Mouse (Mus musculus): ENCODE measurements around the gene H6pd.

H6pd gene

GRCm38 (mm10) chr4:150019741-150020380 lies 11.0 kb upstream of the H6pd start:
- DNase-seq: no peak

- no peak for DNase-seq
Measured at GRCm38 (mm10) chr4:150015436-150015835, 6.6 kb upstream of the H6pd start.

GRCm38 (mm10) chr4:150014378-150015091 lies 5.7 kb upstream of the H6pd start:
- no peak for DNase-seq

- DNase-seq: no peak
Measured at GRCm38 (mm10) chr4:150013805-150014204, 5.0 kb upstream of the H6pd start.

GRCm38 (mm10) chr4:150013186-150013690 lies 4.4 kb upstream of the H6pd start:
- DNase-seq: no peak

- no peak for DNase-seq
Measured at GRCm38 (mm10) chr4:150012322-150012723, 3.5 kb upstream of the H6pd start.

- no peak for DNase-seq
Measured at GRCm38 (mm10) chr4:150011564-150012321, 2.9 kb upstream of the H6pd start.

GRCm38 (mm10) chr4:150010054-150010730 lies 1.4 kb upstream of the H6pd start:
- no peak for DNase-seq

GRCm38 (mm10) chr4:150009587-150009930 lies 736 bp upstream of the H6pd start:
- DNase-seq: no peak

- peak; percentile 77 to 79 for DNase-seq
Measured at GRCm38 (mm10) chr4:150008325-150008852, 434 bp downstream of the H6pd start.

- DNase-seq: no peak
Measured at GRCm38 (mm10) chr4:150007444-150007843, 1.4 kb downstream of the H6pd start.

GRCm38 (mm10) chr4:150006991-150007390 lies 1.8 kb downstream of the H6pd start:
- DNase-seq: no peak

GRCm38 (mm10) chr4:150006122-150006854 lies 2.5 kb downstream of the H6pd start:
- DNase-seq: no peak

- no peak for DNase-seq
Measured at GRCm38 (mm10) chr4:150005231-150005630, 3.6 kb downstream of the H6pd start.

GRCm38 (mm10) chr4:150003641-150004040 lies 5.2 kb downstream of the H6pd start:
- no peak for DNase-seq

GRCm38 (mm10) chr4:150003021-150003580 lies 5.7 kb downstream of the H6pd start:
- DNase-seq: no peak

GRCm38 (mm10) chr4:150002021-150002528 lies 6.7 kb downstream of the H6pd start:
- DNase-seq: no peak

GRCm38 (mm10) chr4:150001221-150001860 lies 7.5 kb downstream of the H6pd start:
- peak in 1 of 2 experiments; percentile 11 for DNase-seq

- DNase-seq: no peak
Measured at GRCm38 (mm10) chr4:149999931-150000555, 8.8 kb downstream of the H6pd start.

- DNase-seq: no peak
Measured at GRCm38 (mm10) chr4:149999510-149999900, 9.3 kb downstream of the H6pd start.
